Mouse (Mus musculus) cerebellum, adult 2 months (tissue): Measurements from ENCODE around the gene Sec14l1.

Experiments used
- CTCF ChIP-seq: fragments of 200-500 bp; IDR thresholded peaks from 2 replicates; pipeline ENCODE4 v1.5.1; 2011; ENCODE audit warnings: low read depth, mild to moderate bottlenecking, control low read depth, low read length, moderate library complexity, borderline replicate concordance; ENCODE audit not compliant: insufficient read depth
- POLR2A ChIP-seq: fragments of 200-500 bp; IDR thresholded peaks from 2 replicates; pipeline ENCODE4 v1.6.1; 2011; ENCODE audit warnings: low read length, control low read depth, borderline replicate concordance; ENCODE audit not compliant: insufficient read depth

GRCm38 (mm10) chr11:117153553-117153952 is 38.6 kb downstream of the Sec14l1 start:
- TF ChIP-seq POLR2A (no peak), CTCF (no peak)
